Mouse (Mus musculus) bone marrow, adult 2 months (tissue): ENCODE results near the gene Ranbp1. TPM values are rescaled to one million over a fixed set of nuclear protein-coding genes. Genes with fewer than 3 reads are reported as not detected.
A peak's percentile ranks its signal among the peaks of the same experiment; 100 is the strongest.

Experiments used
- H3K27ac ChIP-seq: fragments of 200-500 bp; 2 replicates; pipeline ENCODE4 v1.5.1; 2012; ENCODE audit warnings: low read depth, mild to moderate bottlenecking, control low read depth, inconsistent platforms, low read length; ENCODE audit not compliant: control insufficient read depth, poor library complexity, insufficient read depth
- H3K4me1 ChIP-seq: fragments of 200-500 bp; 2 replicates; pipeline ENCODE4 v1.6.1; 2011; ENCODE audit warnings: low read length; ENCODE audit not compliant: control insufficient read depth, insufficient read depth
- H3K4me3 ChIP-seq: fragments of 200-500 bp; replicated peaks from 2 replicates; pipeline ENCODE3; 2011; ENCODE audit warnings: mild to moderate bottlenecking, low read depth, low read length, control low read depth; ENCODE audit not compliant: control insufficient read depth
- CTCF ChIP-seq: fragments of 200-500 bp; IDR thresholded peaks from 2 replicates; pipeline ENCODE4 v1.5.1; 2011; ENCODE audit warnings: low read length, control low read depth; ENCODE audit not compliant: control insufficient read depth, insufficient read depth
- POLR2A ChIP-seq: fragments of 200-500 bp; IDR thresholded peaks from 2 replicates; pipeline ENCODE4 v1.6.1; 2011; ENCODE audit warnings: low read depth, mild to moderate bottlenecking, control low read depth, low read length, borderline replicate concordance; ENCODE audit not compliant: control insufficient read depth
- WGBS: fragments of 180-500 bp; shearing (Covaris S2); methylation state at CpG from one replicate; pipeline ENCODE4 v1.1.7; 2018; 5-methylcytosine and 5-hydroxymethylcytosine counted together
- polyA plus RNA-seq: library from polyadenylated mRNA; stranded (reverse); fragments of >200 nt; gene quantifications from 2 replicates; pipeline ENCODE4 v1.2.4, GENCODE M21; 2011; ENCODE audit warnings: low replicate concordance; ENCODE audit not compliant: missing spikeins, insufficient read depth, insufficient read length

The Ranbp1 gene
- polyA plus RNA-seq, 1 experiment, result 125 TPM

- peaks cover 2% of the 10 kb centered on the region; the same call in 1 of the 2 replicates for H3K4me1 ChIP-seq
Observed at GRCm38 (mm10) chr16:18230617-18231016, 17.9 kb downstream of the Ranbp1 start.

GRCm38 (mm10) chr16:18229622-18230021 is 18.9 kb downstream of the Ranbp1 start:
- no peak overlapping the region for H3K4me3 ChIP-seq
- no peak overlapping the region for H3K27ac ChIP-seq
- WGBS, result 19% methylated on average over 11 of the region's 11 CpGs
- H3K4me1 ChIP-seq, result peaks cover 2% of the 10 kb centered on the region; the same call in 1 of the 2 replicates
- no peak for TF ChIP-seq CTCF
- no peak for TF ChIP-seq POLR2A

More at GRCm38 (mm10) chr16:18230617-18231016, 17.9 kb downstream of the Ranbp1 start:
- WGBS, result 80% methylated on average over 6 of the region's 6 CpGs
- 0 out of 2 replicates have a peak overlapping the region, but pooled peaks have one; percentile 19 for H3K27ac ChIP-seq
- TF ChIP-seq CTCF (no peak), POLR2A (no peak)
- no peak overlapping the region for H3K4me3 ChIP-seq

DNA sequence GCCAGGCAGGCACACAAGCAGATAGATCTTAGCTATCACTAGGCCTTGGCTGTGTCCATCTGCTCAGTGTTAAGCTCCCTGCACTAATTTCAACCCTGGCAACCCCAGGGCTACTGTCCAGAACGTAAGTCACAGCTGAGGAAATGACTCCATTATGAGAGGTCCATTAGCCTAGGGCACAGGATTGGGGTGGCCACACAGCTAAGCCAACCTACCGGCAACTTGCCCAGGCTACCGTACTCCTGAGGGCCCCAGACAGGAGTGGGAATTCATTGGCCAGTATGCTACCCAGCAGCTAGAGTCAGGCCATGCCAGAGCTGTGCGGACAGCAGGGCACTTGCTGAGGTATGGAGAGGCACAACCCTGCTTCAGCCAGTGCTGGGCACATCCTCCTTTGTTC is 19.7 kb downstream of the Ranbp1 start:
- H3K4me1 ChIP-seq, result peaks cover 2% of the 10 kb centered on the region; the same call in 1 of the 2 replicates
- H3K27ac ChIP-seq, result no peak overlapping the region
- no peak overlapping the region for H3K4me3 ChIP-seq
- no peak for TF ChIP-seq POLR2A
- TF ChIP-seq CTCF, result no peak
- 79% methylated on average over 4 of the region's 4 CpGs for WGBS

- TF ChIP-seq CTCF, result no peak
- no peak for TF ChIP-seq POLR2A
- 92% methylated on average over 20 of the region's 20 CpGs for WGBS
Observed at GRCm38 (mm10) chr16:18227897-18228422, 20.6 kb downstream of the Ranbp1 start.

DNA sequence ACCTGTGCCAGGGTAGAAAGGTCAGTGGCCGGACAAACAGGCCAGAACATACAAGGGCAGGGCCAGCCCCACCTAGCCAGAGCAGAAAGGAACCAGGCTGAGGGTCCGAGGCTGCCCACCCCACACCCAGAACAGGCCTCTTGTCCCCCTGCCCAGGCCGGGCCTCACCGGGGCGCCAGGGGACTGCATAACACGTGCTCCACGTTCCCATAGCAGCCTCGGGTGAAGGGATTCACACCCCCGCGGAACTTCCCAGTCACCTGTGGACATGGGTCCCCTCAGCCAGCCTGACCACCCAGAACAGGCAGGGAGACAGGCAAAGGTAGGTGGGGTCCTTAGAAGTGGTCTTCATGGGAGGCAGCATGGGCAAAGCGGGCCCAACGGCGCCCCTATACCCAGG is 21.3 kb downstream of the Ranbp1 start:
- TF ChIP-seq POLR2A (no peak), CTCF (no peak)
- no peak overlapping the region for H3K27ac ChIP-seq
- WGBS, result 87% methylated on average over 13 of the region's 13 CpGs
- peaks cover 2% of the 10 kb centered on the region; the same call in 1 of the 2 replicates for H3K4me1 ChIP-seq
- H3K4me3 ChIP-seq, result no peak overlapping the region

More at GRCm38 (mm10) chr16:18227897-18228422, 20.6 kb downstream of the Ranbp1 start:
- Histone ChIP-seq H3K4me1 (peaks cover 2% of the 10 kb centered on the region; the same call in 1 of the 2 replicates), H3K4me3 (no peak overlapping the region), H3K27ac (no peak overlapping the region)

DNA sequence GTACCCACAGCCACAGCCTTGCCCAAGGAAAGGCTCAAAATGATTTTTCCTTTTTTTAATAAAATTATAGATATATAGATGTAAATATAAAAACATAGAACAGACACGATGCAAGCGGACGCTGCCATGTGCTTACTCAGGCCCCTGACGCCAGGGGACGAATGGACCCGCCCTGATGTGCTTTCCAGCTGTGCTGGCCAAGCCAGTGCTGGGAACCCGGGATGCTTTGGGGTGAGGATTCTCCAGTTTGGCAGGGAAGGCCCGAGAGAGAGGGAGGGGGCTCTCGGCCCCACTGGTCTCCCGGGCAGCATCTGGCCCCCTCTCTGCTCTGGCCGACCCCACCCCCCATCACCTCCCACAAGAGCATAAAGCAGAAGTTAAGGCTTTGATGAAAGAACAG is 26.3 kb downstream of the Ranbp1 start:
- Histone ChIP-seq H3K4me1 (peaks cover 3% of the 10 kb centered on the region; the same call in 1 of the 2 replicates), H3K4me3 (no peak overlapping the region), H3K27ac (no peak overlapping the region)
- WGBS, result 75% methylated on average over 11 of the region's 11 CpGs
- TF ChIP-seq POLR2A, result no peak

DNA sequence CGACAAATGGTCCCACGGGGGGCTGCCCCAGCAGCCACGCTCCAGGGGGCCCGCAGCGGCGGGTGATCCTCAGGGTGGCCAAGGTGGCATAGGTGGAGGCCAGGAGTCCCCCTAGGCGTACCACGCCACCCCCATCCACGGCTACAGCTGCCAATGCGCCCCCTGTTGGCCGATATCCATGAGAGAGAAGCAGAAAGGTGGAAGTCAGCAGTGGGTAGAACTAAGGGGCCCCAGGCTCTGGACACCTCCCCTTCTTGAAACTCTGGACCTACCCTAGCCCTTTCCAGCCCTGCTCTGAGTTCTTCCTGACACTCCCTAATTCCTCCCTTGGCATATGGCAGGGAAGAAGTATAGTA is 27.0 kb downstream of the Ranbp1 start:
- TF ChIP-seq POLR2A (no peak), CTCF (no peak)
- 70% methylated on average over 11 of the region's 11 CpGs for WGBS
- no peak overlapping the region for H3K27ac ChIP-seq

GRCm38 (mm10) chr16:18220856-18221542 is 27.5 kb downstream of the Ranbp1 start:
- H3K4me3 ChIP-seq, result no peak overlapping the region
- peaks cover 3% of the 10 kb centered on the region; the same call in 1 of the 2 replicates for H3K4me1 ChIP-seq
- no peak overlapping the region for H3K27ac ChIP-seq
- TF ChIP-seq POLR2A (no peak), CTCF (no peak)
- WGBS, result 72% methylated on average over 6 of the region's 6 CpGs

More for the DNA sequence above, 27.0 kb downstream of the Ranbp1 start:
- peaks cover 3% of the 10 kb centered on the region; the same call in 1 of the 2 replicates for H3K4me1 ChIP-seq
- no peak overlapping the region for H3K4me3 ChIP-seq
